Mouse (Mus musculus) erythroid progenitor cell, adult 5-6 weeks (primary cell): ENCODE measurements around the gene Crb1. TPM values are rescaled to one million over a fixed set of nuclear protein-coding genes. Genes with fewer than 3 reads are reported as not detected.
A peak's percentile ranks its signal among the peaks of the same experiment; 100 is the strongest.
"Not testable (repeated sequence)": the region's sequence is repeated elsewhere in the genome, so short reads cannot be mapped to it uniquely, and the experiment has no call there.

Source experiments
- ATAC-seq: replicated peaks from 2 replicates; pipeline ENCODE4 v1.8.0; 2016; ENCODE audit warnings: moderate number of reproducible peaks, mild to moderate bottlenecking, moderate TSS enrichment, inconsistent platforms; ENCODE audit not compliant: poor library complexity, low FRiP score, severe bottlenecking
- total RNA-seq, 2 experiments: library from RNA; stranded (forward) in 1 of 2; stranded (reverse) in 1 of 2; fragments of 150-400 nt in 1 of 2; fragments of 186-747, 209-891 nt in 1 of 2; gene quantifications; 2 replicates each; pipeline versions ENCODE4 v1.2.3 to v1.2.4; 2015 to 2017; ENCODE audit warnings: low replicate concordance in 2 of 2

Gene Crb1
- not detected in 2 replicates for total RNA-seq (2015; ENCODE audit: low replicate concordance)
- total RNA-seq (2017; ENCODE audit: low replicate concordance), result 0.13 TPM in 1 of 2 replicates, not detected in the other

GRCm38 (mm10) chr1:139376638-139377286 is at the start of gene Crb1:
Gene Crb1 (minus strand): TSS chr1:139377100.
- ATAC-seq, result no peak

DNA sequence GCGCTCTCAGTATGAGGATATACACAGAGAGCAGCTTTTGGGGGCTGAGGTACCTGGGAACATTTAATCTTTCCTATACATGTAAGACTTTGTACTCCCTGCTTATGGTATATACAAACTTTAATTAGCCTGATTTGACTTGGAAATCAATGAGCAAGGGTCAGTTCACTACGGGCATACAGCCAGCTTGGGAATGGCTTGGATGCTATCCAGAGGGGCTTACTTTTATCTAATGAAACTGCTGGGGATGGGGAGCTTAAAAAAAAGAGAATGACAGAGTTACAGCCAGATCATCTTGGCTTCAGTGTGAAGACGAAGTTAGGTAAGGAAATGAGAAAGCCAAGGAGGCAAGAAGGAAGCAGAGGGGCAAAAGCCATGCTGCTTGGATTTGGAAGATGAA is 48.1 kb upstream of the Crb1 start:
- ATAC-seq, result no peak

- ATAC-seq, result no peak
These were observed 47.0 kb upstream of the Crb1 start for GRCm38 (mm10) chr1:139423931-139424330.

GRCm38 (mm10) chr1:139422941-139423340 is 46.0 kb upstream of the Crb1 start:
- ATAC-seq, result no peak

- peak; percentile 91 for ATAC-seq
These were observed 45.2 kb upstream of the Crb1 start, which contains the start of gene Zbtb41 for GRCm38 (mm10) chr1:139421875-139422791. Gene Zbtb41 (plus strand): TSS chr1:139422288.

- ATAC-seq, result peak; percentile 54
These were observed 44.6 kb upstream of the Crb1 start for GRCm38 (mm10) chr1:139421521-139421874.

DNA sequence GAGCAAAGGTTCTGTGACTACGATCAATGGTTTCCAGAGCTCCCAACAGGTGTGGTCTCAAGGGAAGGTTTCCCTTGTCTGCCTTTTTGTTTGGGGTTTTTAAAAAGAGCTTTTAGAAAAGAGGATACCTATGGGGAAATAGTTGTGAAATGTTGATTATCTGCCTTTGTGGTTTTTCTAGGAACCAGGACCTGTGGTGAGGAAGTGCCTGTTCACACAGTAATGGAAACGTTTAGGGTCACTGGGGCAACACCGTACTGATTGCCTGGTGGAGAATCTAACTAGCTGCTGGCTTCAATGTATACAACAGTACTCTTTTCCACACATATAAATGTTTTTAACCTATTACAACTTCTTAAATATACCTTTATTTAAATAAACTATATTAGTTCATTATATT is 36.6 kb upstream of the Crb1 start:
- ATAC-seq, result no peak

GRCm38 (mm10) chr1:139412365-139412764 is 35.5 kb upstream of the Crb1 start:
- ATAC-seq, result not testable (repeated sequence)

GRCm38 (mm10) chr1:139407701-139408100 is 30.8 kb upstream of the Crb1 start:
- ATAC-seq, result no peak

- ATAC-seq, result no peak
These were observed 28.9 kb upstream of the Crb1 start for GRCm38 (mm10) chr1:139405766-139406165.

GRCm38 (mm10) chr1:139396589-139396988 is 19.7 kb upstream of the Crb1 start:
- ATAC-seq, result no peak

DNA sequence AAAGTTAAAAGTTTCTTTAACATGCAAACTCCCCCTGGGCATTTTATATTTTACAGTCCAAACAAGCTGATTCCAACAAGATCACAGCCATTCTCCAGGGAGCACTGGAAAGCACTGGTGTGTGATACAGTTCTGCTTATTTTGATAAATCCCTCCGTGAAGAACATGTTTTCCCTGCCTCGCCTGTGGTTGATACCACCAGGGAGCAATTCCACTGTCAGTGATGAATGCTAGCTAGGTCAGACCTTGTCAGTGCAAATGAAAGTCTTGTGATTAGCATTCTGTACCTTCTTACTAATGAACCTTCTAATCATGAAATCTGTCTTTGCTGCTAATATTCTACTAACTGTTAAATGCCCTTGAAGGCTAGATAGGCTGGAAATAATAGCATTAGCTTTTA is 14.8 kb upstream of the Crb1 start:
- no peak for ATAC-seq

GRCm38 (mm10) chr1:139379621-139379984 is 2.7 kb upstream of the Crb1 start:
- ATAC-seq, result peak; percentile 54; the same call in 1 of the 2 replicates

GRCm38 (mm10) chr1:139378861-139379620 is 2.1 kb upstream of the Crb1 start:
- peak; percentile 34; the same call in 1 of the 2 replicates for ATAC-seq

DNA sequence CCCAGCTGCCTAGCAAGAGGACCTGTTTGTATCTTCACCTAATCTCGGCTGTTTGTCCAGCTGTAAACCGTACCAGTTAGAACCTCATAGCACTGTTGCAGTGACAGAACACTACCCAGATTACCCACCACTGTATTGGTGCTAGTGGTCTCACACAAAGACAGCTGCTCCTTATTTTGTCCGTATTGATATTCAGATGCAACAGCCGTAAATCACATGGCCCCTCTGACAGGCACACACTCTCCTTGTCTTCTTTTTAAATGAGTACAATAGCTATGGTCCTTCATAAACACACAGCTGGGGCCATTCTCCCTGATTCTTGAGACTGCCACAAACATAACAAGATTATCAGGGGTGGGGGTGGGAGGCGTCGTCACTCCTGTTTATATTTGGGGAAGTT is 1.0 kb downstream of the Crb1 start:
- ATAC-seq, result no peak

- no peak for ATAC-seq
These were observed 5.6 kb downstream of the Crb1 start for GRCm38 (mm10) chr1:139371341-139371740.

GRCm38 (mm10) chr1:139348566-139348965 is 28.3 kb downstream of the Crb1 start:
- no peak for ATAC-seq

DNA sequence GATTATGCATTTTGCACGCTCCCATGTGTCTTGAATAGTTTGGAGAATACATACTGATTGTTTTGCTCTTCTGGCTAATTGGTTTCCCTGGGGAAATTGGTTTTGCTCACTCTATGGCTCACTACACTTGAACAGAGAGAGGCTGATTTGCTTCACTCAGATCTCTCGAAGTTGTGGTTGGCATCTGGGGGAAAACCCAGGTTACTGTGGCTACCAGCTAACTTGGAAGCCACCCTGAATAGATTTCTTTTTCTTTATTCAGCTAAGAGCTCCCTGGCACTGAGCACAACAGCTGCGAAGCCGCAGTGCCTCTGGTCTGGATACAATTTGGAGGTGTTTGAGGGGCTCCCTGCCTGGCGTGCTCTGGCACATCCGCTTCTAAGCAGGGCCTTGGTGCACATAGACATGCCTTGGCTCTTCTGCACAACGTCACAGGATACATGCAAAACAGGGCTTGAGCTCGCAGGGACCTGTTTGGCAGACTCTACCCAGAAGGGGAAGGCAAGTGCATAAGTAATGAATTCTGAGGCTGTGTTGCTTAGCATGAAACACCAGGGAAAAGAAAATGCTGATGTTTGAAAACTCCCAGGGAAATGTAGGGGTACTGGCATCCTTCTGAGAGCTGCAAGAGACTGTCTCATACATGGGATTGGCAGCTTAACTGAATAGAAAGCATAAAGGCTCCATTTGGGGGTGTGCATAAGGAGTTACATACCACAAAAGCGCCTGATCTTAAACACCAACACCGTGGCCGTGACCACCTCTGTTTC is 30.1 kb downstream of the Crb1 start:
- ATAC-seq, result no peak

DNA sequence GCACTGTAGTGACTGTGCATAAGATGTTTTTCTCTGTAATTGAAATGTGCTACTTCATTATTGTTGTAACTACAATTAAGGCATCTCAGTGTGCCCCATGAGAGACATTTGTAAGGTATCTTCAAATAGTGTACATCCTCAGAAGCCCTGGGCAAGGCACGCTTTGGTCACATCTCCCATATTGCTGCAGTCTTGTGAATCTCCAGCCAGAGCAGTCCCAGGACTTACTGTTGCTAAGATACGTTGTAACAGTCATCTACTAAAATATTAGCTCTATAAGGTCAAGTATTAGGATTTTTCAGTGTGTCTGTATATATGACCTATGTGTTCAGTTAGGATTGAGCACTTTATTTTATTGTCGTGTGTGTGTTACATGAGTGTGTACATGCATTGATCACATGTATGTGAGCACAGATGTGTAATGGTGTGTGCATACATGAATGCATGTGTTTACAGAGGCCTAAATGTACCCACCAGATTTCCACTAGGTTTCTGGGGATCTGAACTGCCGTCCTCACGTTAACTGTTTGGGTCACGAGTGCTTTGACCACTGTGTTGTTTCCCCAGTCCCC is 30.8 kb downstream of the Crb1 start:
- no peak for ATAC-seq
